ENCODE assay signal across 8 mouse cellular contexts in genomic region chr9:44478229-44478921, GRCm38 (mm10). TPM values are rescaled to one million over a fixed set of nuclear protein-coding genes. Genes with fewer than 3 reads are reported as not detected.
A peak's percentile ranks its signal among the peaks of the same experiment; 100 is the strongest.
DNase-seq lines count a peak whose midpoint lies in the region; ATAC-seq lines count a peak whose summit lies in the region.

No protein-coding gene starts in this region.

- H3K4me3 ChIP-seq in embryonic facial prominence, embryonic 12.5 days: peak overlapping the region; percentile 72
- H3K4me3 ChIP-seq in hindbrain, embryonic 11.5 days (ENCODE audit: low read depth, low read length): peak overlapping the region; percentile 61

- DNase-seq in 3T3-L1 (ENCODE audit: low read depth, low spot score) (peak; percentile 84), NIH3T3 (ENCODE audit: low read depth) (peak; percentile 83)
- peak; percentile 92 for DNase-seq in hindbrain, embryonic 11.5 days (ENCODE audit: low spot score)
- DNase-seq in left cerebral cortex, postnatal 10 days (ENCODE audit: extremely low spot score in 1 of 2, low spot score in 2 of 2): peak; percentile 80 to 86
- DNase-seq in lung, postnatal 4 days: peak; percentile 88
- peak; percentile 68 for DNase-seq in skeletal muscle tissue, adult 2 months (ENCODE audit: low read depth, low spot score)

- H3K27me3 ChIP-seq in embryonic facial prominence, embryonic 12.5 days: no peaks in the 10 kb centered on the region
- peaks cover 2% of the 10 kb centered on the region; the same call in 1 of the 2 replicates for H3K27me3 ChIP-seq in hindbrain, embryonic 11.5 days (ENCODE audit: control insufficient read depth, insufficient read depth, low read length)

- peak overlapping the region; percentile 85 for H3K9ac ChIP-seq in embryonic facial prominence, embryonic 12.5 days
- peak overlapping the region; percentile 62 for H3K9ac ChIP-seq in hindbrain, embryonic 11.5 days (ENCODE audit: low read depth, low read length)

- WGBS in embryonic facial prominence, embryonic 12.5 days: under 1% methylated on average over 23 of the region's 27 CpGs
- under 1% methylated on average over 22 of the region's 27 CpGs for WGBS in hindbrain, embryonic 11.5 days

- H3K4me2 ChIP-seq in embryonic facial prominence, embryonic 12.5 days (replicated peaks): peak overlapping the region; percentile 92
- H3K4me2 ChIP-seq in hindbrain, embryonic 11.5 days (replicated peaks; ENCODE audit: low read depth, low read length): peak overlapping the region; percentile 98

- H3K9me3 ChIP-seq in embryonic facial prominence, embryonic 12.5 days: no peaks in the 10 kb centered on the region
- no peaks in the 10 kb centered on the region for H3K9me3 ChIP-seq in hindbrain, embryonic 11.5 days (ENCODE audit: control insufficient read depth, low read length)

- ATAC-seq in embryonic facial prominence, embryonic 12.5 days (ENCODE audit: insufficient number of reproducible peaks, insufficient read depth, low FRiP score, low TSS enrichment): 0 out of 2 replicates have a peak, but pooled peaks have one; percentile 43
- ATAC-seq in hindbrain, embryonic 11.5 days (ENCODE audit: low FRiP score): peak; percentile 72
- no peak for ATAC-seq in erythroid progenitor cell, adult 5-6 weeks (replicated peaks; ENCODE audit: low FRiP score, poor library complexity, severe bottlenecking)

- peak overlapping the region; percentile 100 for H3K27ac ChIP-seq in embryonic facial prominence, embryonic 12.5 days
- H3K27ac ChIP-seq in hindbrain, embryonic 11.5 days (ENCODE audit: low read depth, low read length): peak overlapping the region; percentile 86

- no peaks in the 10 kb centered on the region for H3K36me3 ChIP-seq in embryonic facial prominence, embryonic 12.5 days
- no peaks in the 10 kb centered on the region for H3K36me3 ChIP-seq in hindbrain, embryonic 11.5 days (ENCODE audit: control insufficient read depth, insufficient read depth, low read length)

- peaks cover 13% of the 10 kb centered on the region for H3K4me1 ChIP-seq in embryonic facial prominence, embryonic 12.5 days
- H3K4me1 ChIP-seq in hindbrain, embryonic 11.5 days (replicated peaks; ENCODE audit: control insufficient read depth, insufficient read depth, low read length): peaks cover 3% of the 10 kb centered on the region; the same call in 1 of the 2 replicates

- intact Hi-C loops in left cerebral cortex, postnatal 10 days (cut with DNase I): loop anchor here (2.0 kb wide), 2 partner anchors 22 kb away; no protein-coding TSS in a partner anchor

RNA-seq across cellular contexts. Expression of gene Bcl9l, which starts 4.2 kb away (rescaled TPM):
- 17.7 and 18.5 TPM in 2 replicates for polyA plus RNA-seq in embryonic facial prominence, embryonic 12.5 days (2016; fragmentation: Nextera tagmentation; extraction: Ambion mirVana)
- 8.6 and 10.1 TPM in 2 replicates for polyA plus RNA-seq in hindbrain, embryonic 11.5 days (2014; fragmentation: Nextera tagmentation; extraction: Ambion mirVana)
- 10 to 100 TPM; 85.4 to 98.1 TPM for total RNA-seq in left cerebral cortex, postnatal 10 days (2021)
- total RNA-seq in erythroid progenitor cell, adult 5-6 weeks (2015; ENCODE audit: low replicate concordance): 0.36 and 2.5 TPM in 2 replicates
- total RNA-seq in erythroid progenitor cell, adult 5-6 weeks (2017; ENCODE audit: low replicate concordance): 1.2 and 1.7 TPM in 2 replicates

RNA-seq across cellular contexts. Expression of gene Upk2, which starts 23.6 kb away (rescaled TPM):
- 1.7 and 2.2 TPM in 2 replicates for polyA plus RNA-seq in embryonic facial prominence, embryonic 12.5 days (2016; fragmentation: Nextera tagmentation; extraction: Ambion mirVana)
- polyA plus RNA-seq in hindbrain, embryonic 11.5 days (2014; fragmentation: Nextera tagmentation; extraction: Ambion mirVana): 0.83 TPM in 1 of 2 replicates, not detected in the other
- not detected for total RNA-seq in left cerebral cortex, postnatal 10 days (2021)
- not detected in 2 replicates for total RNA-seq in erythroid progenitor cell, adult 5-6 weeks (2015; ENCODE audit: low replicate concordance)
- not detected in 2 replicates for total RNA-seq in erythroid progenitor cell, adult 5-6 weeks (2017; ENCODE audit: low replicate concordance)

RNA-seq across cellular contexts. Expression of gene Foxr1, which starts 37.4 kb away (rescaled TPM):
- polyA plus RNA-seq in embryonic facial prominence, embryonic 12.5 days (2016; fragmentation: Nextera tagmentation; extraction: Ambion mirVana): not detected in 2 replicates
- polyA plus RNA-seq in hindbrain, embryonic 11.5 days (2014; fragmentation: Nextera tagmentation; extraction: Ambion mirVana): not detected in 2 replicates
- not detected for total RNA-seq in left cerebral cortex, postnatal 10 days (2021)
- total RNA-seq in erythroid progenitor cell, adult 5-6 weeks (2015; ENCODE audit: low replicate concordance): not detected in 2 replicates
- not detected in 2 replicates for total RNA-seq in erythroid progenitor cell, adult 5-6 weeks (2017; ENCODE audit: low replicate concordance)

Comparison
In these comparisons a context has a peak if more than half of its experiments do, and no peak if none do; other contexts are left out.
1. RNA of gene Bcl9l, which starts 4.2 kb away (total RNA-seq): 85.4 to 98.1 TPM in left cerebral cortex, postnatal 10 days; 0.36 to 2.5 TPM in erythroid progenitor cell, adult 5-6 weeks; every median in the first group is over 10 times any median in the second.
2. Peak in every context shown above with its lines, with median percentiles within 50 percentile points of each other: DNase-seq.